Mouse (Mus musculus): ENCODE data around the gene Frs2.

GRCm38 (mm10) chr10:117049961-117050597 is 98.3 kb downstream of the Frs2 start:
- TF ChIP-seq POLR2A (IDR thresholded peaks at IDR 0.05; ENCODE audit: borderline replicate concordance, extremely low read depth, insufficient read depth, insufficient read length, poor library complexity, severe bottlenecking): no peak
- TF ChIP-seq CTCF (IDR thresholded peaks at IDR 0.05; ENCODE audit: borderline replicate concordance, extremely low read depth, insufficient read depth, insufficient read length): no peak

All from brain, embryonic 14.5 days (tissue).